Mouse (Mus musculus) MEL (cell line): ENCODE results near the gene Edc3. TPM values are rescaled to one million over a fixed set of nuclear protein-coding genes. Genes with fewer than 3 reads are reported as not detected.
A peak's percentile ranks its signal among the peaks of the same experiment; 100 is the strongest.

Experiments
- DNase-seq: peaks from one replicate; pipeline ENCODE4 v3.0.0; 2011; ENCODE audit warnings: low read depth, low spot score
- H3K27ac ChIP-seq: 2 replicates; pipeline ENCODE4 v1.5.1; 2012; ENCODE audit warnings: low read depth, mild to moderate bottlenecking, control low read depth, low read length, moderate library complexity; ENCODE audit not compliant: control insufficient read depth
- H3K27me3 ChIP-seq, 2 experiments: fragments of 150-350 bp in 1 of 2; sonication (generic) in 1 of 2; 2 replicates each; pipeline ENCODE4 v1.6.1; 2012; ENCODE audit warnings: low read length in 2 of 2, mild to moderate bottlenecking in 2 of 2, improper control_type of control experiment in 1 of 2, moderate library complexity in 1 of 2; ENCODE audit not compliant: insufficient read depth in 2 of 2, control insufficient read depth in 1 of 2
- H3K36me3 ChIP-seq, 2 experiments: 2 replicates each; pipeline ENCODE4 v1.6.1; 2012 to 2014; ENCODE audit warnings: low read length in 2 of 2, improper control_type of control experiment in 1 of 2, inconsistent platforms in 1 of 2, mild to moderate bottlenecking in 1 of 2; ENCODE audit not compliant: insufficient read depth in 2 of 2, control insufficient read depth in 1 of 2
- H3K4me1 ChIP-seq, 2 experiments: fragments of 150-350 bp in 1 of 2; sonication (generic) in 1 of 2; 2 replicates each; pipeline ENCODE4 v1.6.1; 2012; ENCODE audit warnings: low read length in 2 of 2, improper control_type of control experiment in 1 of 2, mild to moderate bottlenecking in 1 of 2; ENCODE audit not compliant: insufficient read depth in 2 of 2, control insufficient read depth in 1 of 2
- H3K4me3 ChIP-seq, 2 experiments: fragments of 150-350 bp in 1 of 2; sonication (generic) in 1 of 2; 2 replicates each; pipeline ENCODE4 v1.5.1; 2012; ENCODE audit warnings: low read depth in 2 of 2, low read length in 2 of 2, mild to moderate bottlenecking in 2 of 2, moderate library complexity in 2 of 2, control low read depth in 1 of 2, improper control_type of control experiment in 1 of 2; ENCODE audit not compliant: control insufficient read depth in 1 of 2, insufficient read depth in 1 of 2
- H3K79me2 ChIP-seq: 2 replicates; pipeline ENCODE4 v1.6.1; 2012; ENCODE audit warnings: mild to moderate bottlenecking, low read length, moderate library complexity; ENCODE audit not compliant: control insufficient read depth, poor library complexity, insufficient read depth
- H3K9ac ChIP-seq: 2 replicates; pipeline ENCODE4 v1.6.1; 2012; ENCODE audit warnings: low read depth, mild to moderate bottlenecking, control low read depth, low read length, moderate library complexity; ENCODE audit not compliant: control insufficient read depth, poor library complexity, severe bottlenecking
- H3K9me3 ChIP-seq: fragments of 150-350 bp; sonication (generic); replicated peaks from 2 replicates; pipeline ENCODE4 v1.6.1; 2012; ENCODE audit warnings: mild to moderate bottlenecking, low read length, improper control_type of control experiment, moderate library complexity; ENCODE audit not compliant: insufficient read depth
- BHLHE40 ChIP-seq: IDR thresholded peaks from 2 replicates; pipeline ENCODE4 v1.6.1; 2012; ENCODE audit warnings: low read depth, mild to moderate bottlenecking, inconsistent platforms, low read length, improper control_type of control experiment, borderline replicate concordance
- CHD1 ChIP-seq: IDR thresholded peaks from 2 replicates; pipeline ENCODE4 v1.6.1; 2012; ENCODE audit warnings: low read depth, mild to moderate bottlenecking, inconsistent platforms, low read length, improper control_type of control experiment
- E2F4 ChIP-seq: IDR thresholded peaks from 2 replicates; pipeline ENCODE4 v1.6.1; 2011; ENCODE audit warnings: low read depth, low read length, improper control_type of control experiment, borderline replicate concordance
- EP300 ChIP-seq, 2 experiments: IDR thresholded peaks; 2 replicates each; pipeline ENCODE4 v1.6.1; 2011; ENCODE audit warnings: improper control_type of control experiment in 2 of 2, low read length in 2 of 2, low read depth in 1 of 2, mild to moderate bottlenecking in 1 of 2
- ETS1 ChIP-seq: IDR thresholded peaks from 2 replicates; pipeline ENCODE4 v1.6.1; 2012; ENCODE audit warnings: low read depth, mild to moderate bottlenecking, inconsistent platforms, low read length, improper control_type of control experiment, moderate library complexity
- GABPA ChIP-seq: IDR thresholded peaks from 2 replicates; pipeline ENCODE4 v1.6.1; 2012; ENCODE audit warnings: low read depth, mild to moderate bottlenecking, inconsistent platforms, low read length, improper control_type of control experiment, moderate library complexity
- GATA1 ChIP-seq: IDR thresholded peaks from 2 replicates; pipeline ENCODE4 v1.6.1; 2011; ENCODE audit warnings: low read depth, low read length, improper control_type of control experiment
- JUND ChIP-seq: IDR thresholded peaks from 2 replicates; pipeline ENCODE4 v1.6.1; 2011; ENCODE audit warnings: low read depth, mild to moderate bottlenecking, improper control_type of control experiment, low read length
- MAFK ChIP-seq: IDR thresholded peaks from 2 replicates; pipeline ENCODE4 v1.6.1; 2011; ENCODE audit warnings: low read depth, mild to moderate bottlenecking, low read length, improper control_type of control experiment, borderline replicate concordance
- MAX ChIP-seq: IDR thresholded peaks from 2 replicates; pipeline ENCODE4 v1.6.1; 2011; ENCODE audit warnings: low read length, improper control_type of control experiment
- MEF2A ChIP-seq: IDR thresholded peaks from 2 replicates; pipeline ENCODE4 v1.6.1; 2014; ENCODE audit warnings: low read depth, mild to moderate bottlenecking, inconsistent platforms, low read length, improper control_type of control experiment; ENCODE audit not compliant: poor library complexity, insufficient replicate concordance, severe bottlenecking; ENCODE audit errors: extremely low read depth
- NELFE ChIP-seq: IDR thresholded peaks from 2 replicates; pipeline ENCODE4 v1.6.1; 2011; ENCODE audit warnings: low read depth, low read length, improper control_type of control experiment
- POLR2AphosphoS2 ChIP-seq: IDR thresholded peaks from 2 replicates; pipeline ENCODE4 v1.6.1; 2011; ENCODE audit warnings: low read length, improper control_type of control experiment
- POLR2AphosphoS5 ChIP-seq: IDR thresholded peaks from 2 replicates; pipeline ENCODE4 v1.6.1; 2012; ENCODE audit warnings: low read depth, borderline replicate concordance, mild to moderate bottlenecking, inconsistent platforms, low read length, moderate library complexity, mixed read lengths
- RCOR1 ChIP-seq: IDR thresholded peaks from 2 replicates; pipeline ENCODE4 v1.6.1; 2012; ENCODE audit warnings: low read depth, mild to moderate bottlenecking, inconsistent platforms, low read length, improper control_type of control experiment
- SMC3 ChIP-seq: IDR thresholded peaks from 2 replicates; pipeline ENCODE4 v1.6.1; 2011; ENCODE audit warnings: low read depth, low read length, improper control_type of control experiment
- TAL1 ChIP-seq: IDR thresholded peaks from 2 replicates; pipeline ENCODE4 v1.6.1; 2012; ENCODE audit warnings: mild to moderate bottlenecking, inconsistent platforms, low read length, moderate library complexity, mixed read lengths
- USF2 ChIP-seq, 2 experiments: IDR thresholded peaks; 2 replicates each; pipeline ENCODE4 v1.6.1; 2011 to 2012; ENCODE audit warnings: improper control_type of control experiment in 2 of 2, low read length in 2 of 2, borderline replicate concordance in 1 of 2, inconsistent platforms in 1 of 2, low read depth in 1 of 2, mild to moderate bottlenecking in 1 of 2; ENCODE audit not compliant: insufficient read depth in 1 of 2
- ZC3H11A ChIP-seq: IDR thresholded peaks from 2 replicates; pipeline ENCODE4 v1.6.1; 2012; ENCODE audit warnings: low read depth, mild to moderate bottlenecking, inconsistent platforms, low read length, improper control_type of control experiment
- ZKSCAN1 ChIP-seq: IDR thresholded peaks from 2 replicates; pipeline ENCODE4 v1.6.1; 2012; ENCODE audit warnings: low read depth, mild to moderate bottlenecking, inconsistent platforms, low read length, improper control_type of control experiment, moderate library complexity
- ZMIZ1 ChIP-seq: IDR thresholded peaks from 2 replicates; pipeline ENCODE4 v1.6.1; 2012; ENCODE audit warnings: low read depth, mild to moderate bottlenecking, inconsistent platforms, low read length, improper control_type of control experiment, moderate library complexity
- polyA plus RNA-seq, 2 experiments: library from polyadenylated mRNA; stranded (reverse) in 1 of 2; unstranded in 1 of 2; fragments of >175 nt in 1 of 2; fragments of >200 nt in 1 of 2; gene quantifications; 2 replicates each; pipeline versions ENCODE4 v1.2.1 to v1.2.4; 2012; ENCODE audit warnings: low replicate concordance in 2 of 2, low read depth in 1 of 2; ENCODE audit not compliant: insufficient read length in 2 of 2, insufficient read depth in 1 of 2, missing spikeins in 1 of 2
- total RNA-seq: library from RNA; depleted of rRNA; stranded (reverse); fragments of 300-350 nt; gene quantifications from 2 replicates; pipeline ENCODE4 v1.2.3, GENCODE M21; 2012

Edc3 gene
- total and polyA plus RNA-seq, 3 experiments: 7.2 to 25.7 TPM; not detected in 1

DNA sequence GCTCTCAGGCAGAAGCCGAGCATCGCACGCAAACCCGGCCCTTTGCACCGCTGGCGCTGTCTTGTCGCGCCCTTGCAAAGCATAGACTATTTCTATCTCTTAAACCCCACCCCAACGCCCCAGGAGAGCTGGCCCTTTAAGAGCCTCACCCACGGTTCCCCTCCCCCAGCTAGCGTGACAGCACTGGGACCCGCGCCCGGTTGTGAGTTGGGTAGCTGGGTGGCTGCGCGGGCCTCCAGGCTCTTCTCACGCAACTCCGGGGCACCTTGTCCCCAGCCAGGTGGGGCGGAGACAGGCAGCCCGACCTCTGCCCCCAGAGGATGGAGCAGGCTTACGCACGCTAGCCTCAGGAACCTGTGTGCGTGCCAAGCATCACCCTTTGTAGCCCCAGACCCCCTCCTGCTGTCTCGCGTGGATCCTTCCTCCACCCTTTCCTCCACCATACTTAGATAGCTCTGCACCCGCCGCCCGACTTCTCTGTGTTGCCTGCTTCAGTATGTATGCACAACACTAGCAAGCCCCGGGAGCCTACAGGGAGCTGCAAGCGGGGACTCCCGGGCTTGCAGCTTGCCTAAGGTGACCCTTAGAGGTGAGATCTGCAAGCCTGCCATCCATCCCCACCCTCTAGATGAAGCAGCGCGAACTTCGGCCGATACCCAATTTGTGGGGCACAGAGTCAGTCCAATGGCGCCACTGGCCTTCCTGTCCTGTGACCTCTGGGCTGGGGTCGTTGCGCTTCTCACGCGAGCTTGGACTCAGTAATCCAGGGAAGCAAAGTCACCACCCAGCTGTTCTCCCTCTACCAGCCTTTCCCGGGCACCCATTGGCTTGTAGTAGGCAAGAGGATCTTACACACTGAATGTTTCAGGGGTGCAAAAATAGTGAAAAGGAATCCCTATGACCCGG, 11.7 kb upstream of the Edc3 start:
- TF ChIP-seq ZMIZ1 (no peak), ZC3H11A (no peak), MAX (no peak), POLR2AphosphoS2 (no peak), TAL1 (no peak), GABPA (no peak), JUND (no peak), SMC3 (no peak), BHLHE40 (no peak), RCOR1 (no peak)
- H3K36me3 ChIP-seq: no peaks in the 10 kb centered on the region
- peak overlapping the region; percentile 21 to 35; a peak in 3 of 4 replicates for H3K4me3 ChIP-seq
- no peak overlapping the region for H3K27ac ChIP-seq
- no peak overlapping the region for H3K9ac ChIP-seq
- peaks cover 31 to 42% of the 10 kb centered on the region in 2 experiments for H3K27me3 ChIP-seq
- peaks cover 0 to 7% of the 10 kb centered on the region in 2 experiments; a peak in 2 of 4 replicates for H3K4me1 ChIP-seq
- no peaks in the 10 kb centered on the region for H3K79me2 ChIP-seq
- no peaks in the 10 kb centered on the region for H3K9me3 ChIP-seq
- peak; percentile 24 for DNase-seq

GRCm38 (mm10) chr9:57697380-57697779, 11.0 kb upstream of the Edc3 start:
- Histone ChIP-seq H3K9me3 (no peaks in the 10 kb centered on the region), H3K79me2 (no peaks in the 10 kb centered on the region), H3K4me3 (no peak overlapping the region), H3K27ac (no peak overlapping the region), H3K4me1 (peaks cover 0 to 7% of the 10 kb centered on the region in 2 experiments; a peak in 2 of 4 replicates), H3K36me3 (no peaks in the 10 kb centered on the region), H3K27me3 (peaks cover 31 to 40% of the 10 kb centered on the region in 2 experiments), H3K9ac (no peak overlapping the region)
- no peak for TF ChIP-seq NELFE
- TF ChIP-seq GATA1: 0 out of 2 replicates have a peak, but pooled peaks have one; percentile 3
- peak; percentile 46 for DNase-seq

DNA sequence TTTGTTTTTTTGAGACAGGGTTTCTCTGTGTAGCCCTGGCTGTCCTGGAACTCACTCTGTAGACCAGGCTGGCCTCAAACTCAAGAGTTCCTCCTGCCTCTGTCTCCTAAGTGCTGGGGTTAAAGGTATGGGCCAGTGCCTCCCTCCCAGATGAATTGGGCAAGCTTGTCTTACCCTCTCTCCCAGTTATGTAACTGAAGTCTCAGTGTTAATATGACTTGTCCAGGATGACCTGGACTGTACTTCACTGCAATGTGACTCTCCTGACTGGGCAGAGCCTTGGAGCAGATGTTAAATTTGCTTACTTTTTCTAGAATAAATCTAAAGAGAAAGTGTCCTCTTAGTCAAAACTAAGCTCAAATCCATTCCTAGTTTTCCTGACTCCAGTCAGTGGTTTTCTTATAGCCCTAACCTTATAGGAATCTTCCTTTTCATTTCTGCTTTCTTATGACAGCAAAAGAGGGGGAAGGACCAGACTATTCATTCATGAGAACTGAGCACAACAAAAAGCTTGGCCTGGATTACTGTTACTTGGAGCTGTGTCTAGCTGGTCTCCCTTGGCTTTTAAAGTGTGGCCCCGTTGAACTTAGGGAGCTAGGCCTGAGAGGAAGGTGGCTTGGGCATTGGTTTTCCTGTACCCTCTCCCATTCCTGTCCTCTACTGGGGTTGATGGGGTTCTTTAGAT, 9.7 kb upstream of the Edc3 start:
- H3K27me3 ChIP-seq: peaks cover 28 to 32% of the 10 kb centered on the region in 2 experiments
- no peak overlapping the region for H3K4me3 ChIP-seq
- H3K9ac ChIP-seq: no peak overlapping the region
- no peaks in the 10 kb centered on the region for H3K79me2 ChIP-seq
- H3K36me3 ChIP-seq: no peaks in the 10 kb centered on the region
- no peak for TF ChIP-seq POLR2AphosphoS5
- TF ChIP-seq CHD1: no peak
- TF ChIP-seq EP300 (IDR thresholded peaks at IDR 0.05; ENCODE audit: low read depth in 1 of 2, low read length in 2 of 2): no peak
- TF ChIP-seq ZC3H11A: no peak
- no peak for TF ChIP-seq ETS1
- no peak for TF ChIP-seq USF2 (IDR thresholded peaks at IDR 0.05; ENCODE audit: borderline replicate concordance in 1 of 2, insufficient read depth in 1 of 2, low read depth in 1 of 2, low read length in 2 of 2)
- no peak for TF ChIP-seq MAFK
- no peak for TF ChIP-seq GABPA
- no peak for TF ChIP-seq BHLHE40
- no peak for TF ChIP-seq MEF2A
- no peak for TF ChIP-seq E2F4
- TF ChIP-seq NELFE: no peak
- no peak for TF ChIP-seq ZKSCAN1
- TF ChIP-seq POLR2AphosphoS2: no peak
- DNase-seq: peak; percentile 50
- H3K27ac ChIP-seq: no peak overlapping the region
- H3K9me3 ChIP-seq: no peaks in the 10 kb centered on the region
- H3K4me1 ChIP-seq: peaks cover 0 to 7% of the 10 kb centered on the region in 2 experiments; a peak in 2 of 4 replicates
